Mouse (Mus musculus) hindbrain, embryonic 14.5 days (tissue): ENCODE measurements around the gene Kcnk13. TPM values are rescaled to one million over a fixed set of nuclear protein-coding genes. Genes with fewer than 3 reads are reported as not detected.

ENCODE experiments used
- ATAC-seq: fragments of 200-750 bp; cut with Nextera tagmentation; 2 replicates; pipeline ENCODE4 v1.8.0; 2017; ENCODE audit warnings: moderate number of reproducible peaks, mild to moderate bottlenecking, moderate TSS enrichment, moderate library complexity; ENCODE audit not compliant: low FRiP score
- DNase-seq: peaks from one replicate; pipeline ENCODE4 v3.0.0-alpha.2; 2015; ENCODE audit warnings: low spot score
- H3K27ac ChIP-seq: fragments of 300-500 bp; sonication (generic); 2 replicates; pipeline ENCODE4 v1.5.1; 2014; ENCODE audit warnings: mild to moderate bottlenecking, moderate library complexity
- H3K27me3 ChIP-seq: fragments of 300-500 bp; sonication (generic); 2 replicates; pipeline ENCODE4 v1.6.1; 2014; ENCODE audit warnings: mild to moderate bottlenecking, low read length, mixed read lengths; ENCODE audit not compliant: control insufficient read depth, insufficient read depth
- H3K36me3 ChIP-seq: fragments of 300-500 bp; sonication (generic); replicated peaks from 2 replicates; pipeline ENCODE4 v1.6.1; 2014; ENCODE audit not compliant: control insufficient read depth, insufficient read depth
- H3K4me1 ChIP-seq: fragments of 300-500 bp; sonication (generic); replicated peaks from 2 replicates; pipeline ENCODE4 v1.6.1; 2014; ENCODE audit warnings: antibody characterized with exemption, low read length, mixed read lengths; ENCODE audit not compliant: control insufficient read depth, insufficient read depth
- H3K4me2 ChIP-seq: fragments of 300-500 bp; sonication (generic); replicated peaks from 2 replicates; pipeline ENCODE4 v1.6.1; 2014; ENCODE audit warnings: mild to moderate bottlenecking, moderate library complexity
- H3K4me3 ChIP-seq: fragments of 300-500 bp; sonication (generic); replicated peaks from 2 replicates; pipeline ENCODE4 v1.5.1; 2014; ENCODE audit warnings: mild to moderate bottlenecking, low read length
- H3K9ac ChIP-seq: fragments of 300-500 bp; sonication (generic); 2 replicates; pipeline ENCODE4 v1.6.1; 2014
- H3K9me3 ChIP-seq: fragments of 300-500 bp; sonication (generic); 2 replicates; pipeline ENCODE4 v1.6.1; 2016; ENCODE audit warnings: low read length; ENCODE audit not compliant: control insufficient read depth
- WGBS: fragments of 180-500 bp; shearing (Covaris S2); extraction: QIAGEN DNeasy Blood & Tissue Kit; methylation state at CpG from one replicate; pipeline ENCODE4 v1.1.7; 2014; 5-methylcytosine and 5-hydroxymethylcytosine counted together
- polyA plus RNA-seq: library from polyadenylated mRNA; unstranded; fragments of >200 nt; fragmentation: Nextera tagmentation; extraction: Ambion mirVana; gene quantifications from 2 replicates; pipeline ENCODE4 v1.2.1, GENCODE M21; 2014

Gene Kcnk13
- polyA plus RNA-seq, 1 experiment from 2014 or later = 0.80 TPM

- H3K9me3 ChIP-seq = no peaks in the 10 kb centered on the region
- DNase-seq = no peak
- WGBS = 84% methylated on average over 4 of the region's 4 CpGs
- H3K27ac ChIP-seq = no peak overlapping the region
- no peaks in the 10 kb centered on the region for H3K27me3 ChIP-seq
- H3K9ac ChIP-seq = no peak overlapping the region
- no peaks in the 10 kb centered on the region for H3K36me3 ChIP-seq
- H3K4me1 ChIP-seq = no peaks in the 10 kb centered on the region
- H3K4me2 ChIP-seq = no peak overlapping the region
- no peak overlapping the region for H3K4me3 ChIP-seq
- ATAC-seq = no peak
Measured at GRCm38 (mm10) chr12:100090750-100091149, 126.5 kb downstream of the Kcnk13 start.

- DNase-seq (no peak), ATAC-seq (no peak)
- no peaks in the 10 kb centered on the region for H3K9me3 ChIP-seq
- no peak overlapping the region for H3K9ac ChIP-seq
- WGBS = 89% methylated on average over 11 of the region's 11 CpGs
- no peaks in the 10 kb centered on the region for H3K27me3 ChIP-seq
- H3K4me1 ChIP-seq = no peaks in the 10 kb centered on the region
- no peak overlapping the region for H3K4me2 ChIP-seq
- no peaks in the 10 kb centered on the region for H3K36me3 ChIP-seq
- no peak overlapping the region for H3K4me3 ChIP-seq
- H3K27ac ChIP-seq = no peak overlapping the region
Measured at GRCm38 (mm10) chr12:100093046-100093445, 128.7 kb downstream of the Kcnk13 start.

GRCm38 (mm10) chr12:100099971-100100706 lies 135.8 kb downstream of the Kcnk13 start:
- ATAC-seq = peak; percentile 21; the same call in 1 of the 2 replicates

GRCm38 (mm10) chr12:100100707-100101030 lies 136.4 kb downstream of the Kcnk13 start:
- Histone ChIP-seq H3K9ac (no peak overlapping the region), H3K27me3 (no peaks in the 10 kb centered on the region), H3K27ac (no peak overlapping the region), H3K4me3 (no peak overlapping the region), H3K4me2 (no peak overlapping the region), H3K9me3 (no peaks in the 10 kb centered on the region), H3K4me1 (no peaks in the 10 kb centered on the region), H3K36me3 (no peaks in the 10 kb centered on the region)
- ATAC-seq (no peak), DNase-seq (no peak)
- WGBS = 54% methylated on average over 3 of the region's 3 CpGs

More at GRCm38 (mm10) chr12:100099971-100100706, 135.8 kb downstream of the Kcnk13 start:
- WGBS = 53% methylated on average over 3 of the region's 3 CpGs
- H3K36me3 ChIP-seq = no peaks in the 10 kb centered on the region
- H3K4me2 ChIP-seq = no peak overlapping the region
- H3K9ac ChIP-seq = no peak overlapping the region
- no peaks in the 10 kb centered on the region for H3K4me1 ChIP-seq
- H3K27me3 ChIP-seq = no peaks in the 10 kb centered on the region
- no peaks in the 10 kb centered on the region for H3K9me3 ChIP-seq
- no peak overlapping the region for H3K4me3 ChIP-seq
- no peak for DNase-seq
- no peak overlapping the region for H3K27ac ChIP-seq

GRCm38 (mm10) chr12:100101651-100102050 lies 137.4 kb downstream of the Kcnk13 start:
- Histone ChIP-seq H3K4me3 (no peak overlapping the region), H3K36me3 (no peaks in the 10 kb centered on the region), H3K4me1 (no peaks in the 10 kb centered on the region), H3K9me3 (no peaks in the 10 kb centered on the region), H3K9ac (no peak overlapping the region), H3K27me3 (no peaks in the 10 kb centered on the region), H3K4me2 (no peak overlapping the region), H3K27ac (no peak overlapping the region)
- 74% methylated on average over 3 of the region's 3 CpGs for WGBS
- no peak for DNase-seq
- no peak for ATAC-seq

- Histone ChIP-seq H3K9me3 (no peaks in the 10 kb centered on the region), H3K4me1 (no peaks in the 10 kb centered on the region), H3K4me2 (no peak overlapping the region), H3K36me3 (no peaks in the 10 kb centered on the region), H3K9ac (no peak overlapping the region), H3K27me3 (no peaks in the 10 kb centered on the region), H3K27ac (no peak overlapping the region), H3K4me3 (no peak overlapping the region)
- ATAC-seq (no peak), DNase-seq (no peak)
- 91% methylated on average over 5 of the region's 5 CpGs for WGBS
Measured at GRCm38 (mm10) chr12:100104530-100104929, 140.2 kb downstream of the Kcnk13 start.

GRCm38 (mm10) chr12:100106275-100106895 lies 142.1 kb downstream of the Kcnk13 start:
- Histone ChIP-seq H3K4me1 (peaks cover 7% of the 10 kb centered on the region), H3K36me3 (no peaks in the 10 kb centered on the region), H3K4me2 (no peak overlapping the region), H3K27ac (no peak overlapping the region), H3K4me3 (no peak overlapping the region), H3K9me3 (no peaks in the 10 kb centered on the region), H3K9ac (no peak overlapping the region), H3K27me3 (no peaks in the 10 kb centered on the region)
- DNase-seq (peak; percentile 93), ATAC-seq (no peak)
- 14% methylated on average over 20 of the region's 20 CpGs for WGBS

GRCm38 (mm10) chr12:100107436-100107835 lies 143.1 kb downstream of the Kcnk13 start:
- ATAC-seq = no peak
- Histone ChIP-seq H3K27me3 (no peaks in the 10 kb centered on the region), H3K4me3 (no peak overlapping the region), H3K4me2 (no peak overlapping the region), H3K4me1 (peaks cover 7% of the 10 kb centered on the region), H3K27ac (no peak overlapping the region), H3K36me3 (peaks cover 7% of the 10 kb centered on the region), H3K9ac (no peak overlapping the region), H3K9me3 (no peaks in the 10 kb centered on the region)
- 55% methylated on average over 4 of the region's 4 CpGs for WGBS
- DNase-seq = no peak

GRCm38 (mm10) chr12:100109986-100110696 lies 145.8 kb downstream of the Kcnk13 start, which contains the start of gene Psmc1:
Gene Psmc1, plus strand, starts transcription at chr12:100110154.
- Histone ChIP-seq H3K27ac (peak within 1 kb of the TSS; percentile 90), H3K4me3 (peak within 1 kb of the TSS; percentile 91), H3K9me3 (no peaks in the 10 kb centered on the region), H3K27me3 (no peaks in the 10 kb centered on the region), H3K4me2 (peak within 1 kb of the TSS; percentile 82), H3K4me1 (peaks cover 7% of the 10 kb centered on the region), H3K9ac (peak within 1 kb of the TSS; percentile 93), H3K36me3 (peaks cover 31% of the 10 kb centered on the region)
- DNase-seq (peak; percentile 96), ATAC-seq (peak; percentile 88)
- WGBS = 1% methylated on average over 58 of the region's 58 CpGs
